Mouse (Mus musculus): ENCODE results near the gene Grap2.

Gene Grap2

GRCm38 (mm10) chr15:80684786-80685602 is 112.6 kb downstream of the Grap2 start:
- DNase-seq = no peak

GRCm38 (mm10) chr15:80685603-80685895 is 113.2 kb downstream of the Grap2 start:
- DNase-seq = no peak

- no peak for DNase-seq
Observed at GRCm38 (mm10) chr15:80688536-80688935, 116.1 kb downstream of the Grap2 start.

GRCm38 (mm10) chr15:80693492-80693891 is 121.1 kb downstream of the Grap2 start:
- no peak for DNase-seq

- DNase-seq = no peak
Observed at GRCm38 (mm10) chr15:80694125-80694910, 121.9 kb downstream of the Grap2 start.

- no peak for DNase-seq
Observed at GRCm38 (mm10) chr15:80697564-80697963, 125.2 kb downstream of the Grap2 start.

GRCm38 (mm10) chr15:80701481-80702257 is 129.3 kb downstream of the Grap2 start:
- no peak for DNase-seq

All from heart, adult 11 months (tissue).